In the genomic region with DNA sequence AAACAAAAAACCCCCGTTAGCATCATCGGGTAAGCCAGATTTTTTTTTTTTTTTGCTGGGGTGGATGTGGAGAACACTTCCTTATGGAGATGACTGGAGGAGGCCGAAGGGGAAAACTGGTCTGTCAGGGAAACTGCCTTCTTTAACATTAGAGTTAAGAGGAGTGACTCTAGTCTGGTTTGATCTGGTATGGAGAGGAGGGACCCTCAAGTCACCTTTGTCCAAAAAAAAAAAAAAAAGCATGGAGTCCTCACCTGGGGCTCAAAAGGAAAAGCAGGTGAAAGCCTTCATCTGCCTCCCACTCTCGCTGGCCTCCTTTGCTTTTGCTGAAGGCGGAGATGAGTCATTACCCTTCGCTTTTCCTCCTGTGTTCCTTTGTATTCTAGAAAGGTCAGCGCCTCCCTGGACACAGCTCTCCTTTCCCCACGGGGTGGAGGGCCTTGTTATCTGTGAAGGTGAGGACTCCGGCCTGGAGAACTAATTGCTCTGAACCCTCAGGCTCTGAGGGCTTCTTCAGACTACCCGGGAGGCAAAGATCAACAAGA, we compare ENCODE assay signal across 29 mouse cellular contexts. TPM values are rescaled to one million over a fixed set of nuclear protein-coding genes. Genes with fewer than 3 reads are reported as not detected.
DNase-seq lines count a peak whose midpoint lies in the region; ATAC-seq and TF ChIP-seq lines count a peak whose summit lies in the region.
"Had no signal": no experiment of that assay in that cellular context is flagged by ENCODE, and none has a peak within 500 bp of the region (broad histone marks: within the 10 kb centered on the region; RNA-seq: fewer than 3 reads in every experiment).

No protein-coding gene starts in this region.

- no peaks in the 10 kb centered on the region for H3K79me2 ChIP-seq in MEL (ENCODE audit: control insufficient read depth, insufficient read depth, low read length, poor library complexity)

- H3K9me3 ChIP-seq in ES-Bruce4 (replicated peaks; ENCODE audit: control insufficient read depth, insufficient read depth, low read length, poor library complexity, severe bottlenecking) (0 out of 2 replicates have a peak, but pooled peaks cover 8% of the 10 kb centered on the region), MEL (replicated peaks; ENCODE audit: insufficient read depth, low read length) (no peaks in the 10 kb centered on the region)
- no peaks in the 10 kb centered on the region for H3K9me3 ChIP-seq in intestine, embryonic 16.5 days (ENCODE audit: control insufficient read depth, low read length)
- H3K9me3 ChIP-seq in stomach, postnatal 0 days (ENCODE audit: control insufficient read depth, low read length) = no peaks in the 10 kb centered on the region
- H3K9me3 ChIP-seq: embryonic facial prominence, embryonic 13.5 days; hindbrain, embryonic 10.5 days; hindbrain, embryonic 15.5 days; limb, embryonic 13.5 days; lung, embryonic 15.5 days; midbrain, embryonic 13.5 days had no signal

- DNase-seq in MEL (ENCODE audit: low read depth, low spot score) = no peak
- peak; percentile 28 for DNase-seq in stomach, postnatal 0 days (ENCODE audit: low spot score)
- no peak for DNase-seq in lung, postnatal 25 days (ENCODE audit: low spot score)
- DNase-seq: adrenal gland, postnatal 10 days; cerebellum, adult 11 months; cerebellum, adult 9-10 months; gastrocnemius, adult 2 months; heart, postnatal 10 days; kidney, adult 11 months; kidney, postnatal 25 days; lung, postnatal 4 days; right cerebral cortex, postnatal 25 days had no signal

- no peak overlapping the region for H3K4me2 ChIP-seq in intestine, embryonic 16.5 days (ENCODE audit: low read depth, low read length)
- no peak overlapping the region for H3K4me2 ChIP-seq in stomach, postnatal 0 days (replicated peaks; ENCODE audit: low read depth)
- H3K4me2 ChIP-seq: embryonic facial prominence, embryonic 13.5 days; heart, embryonic 13.5 days; hindbrain, embryonic 15.5 days; limb, embryonic 13.5 days; liver, embryonic 11.5 days; lung, embryonic 15.5 days; midbrain, embryonic 13.5 days had no signal

- TF ChIP-seq RAD21 in MEL (IDR thresholded peaks at IDR 0.05; ENCODE audit: low read depth, low read length) = no peak

- H3K27me3 ChIP-seq in ES-Bruce4 (ENCODE audit: control insufficient read depth, insufficient read depth, low read length, poor library complexity, severe bottlenecking) (no peaks in the 10 kb centered on the region), MEL (ENCODE audit: control insufficient read depth in 1 of 2, insufficient read depth in 2 of 2, low read length in 2 of 2) (no peaks in the 10 kb centered on the region)
- H3K27me3 ChIP-seq in intestine, embryonic 16.5 days (replicated peaks; ENCODE audit: control insufficient read depth, insufficient read depth, low read length) = no peaks in the 10 kb centered on the region; the same call in 1 of the 2 replicates
- no peaks in the 10 kb centered on the region for H3K27me3 ChIP-seq in stomach, postnatal 0 days (ENCODE audit: control insufficient read depth, insufficient read depth, low read length)
- H3K27me3 ChIP-seq: embryonic facial prominence, embryonic 13.5 days; heart, embryonic 13.5 days; hindbrain, embryonic 15.5 days; limb, embryonic 13.5 days; lung, embryonic 15.5 days had no signal

- H3K9ac ChIP-seq in ES-Bruce4 (ENCODE audit: low read depth, poor library complexity, severe bottlenecking) (no peak overlapping the region), MEL (ENCODE audit: control insufficient read depth, low read depth, low read length, poor library complexity, severe bottlenecking) (no peak overlapping the region)
- H3K9ac ChIP-seq in intestine, embryonic 16.5 days (ENCODE audit: low read depth, low read length) = no peak overlapping the region
- H3K9ac ChIP-seq in stomach, postnatal 0 days (ENCODE audit: low read length) = no peak overlapping the region
- H3K9ac ChIP-seq: embryonic facial prominence, embryonic 13.5 days; heart, embryonic 13.5 days; hindbrain, embryonic 15.5 days; limb, embryonic 13.5 days; lung, embryonic 15.5 days; midbrain, embryonic 13.5 days had no signal

- 0 out of 2 replicates have a peak, but pooled peaks cover 4% of the 10 kb centered on the region for H3K36me3 ChIP-seq in ES-Bruce4 (ENCODE audit: control insufficient read depth, insufficient read depth, low read length, poor library complexity, severe bottlenecking)
- peaks cover 0 to 2% of the 10 kb centered on the region in 2 experiments; a peak in 2 of 4 replicates for H3K36me3 ChIP-seq in MEL (ENCODE audit: control insufficient read depth in 1 of 2, insufficient read depth in 2 of 2, low read length in 2 of 2)
- no peaks in the 10 kb centered on the region for H3K36me3 ChIP-seq in intestine, embryonic 16.5 days (ENCODE audit: control insufficient read depth, insufficient read depth, low read length)
- H3K36me3 ChIP-seq in stomach, postnatal 0 days (ENCODE audit: control insufficient read depth, insufficient read depth, low read length) = no peaks in the 10 kb centered on the region
- H3K36me3 ChIP-seq: heart, embryonic 13.5 days; hindbrain, embryonic 15.5 days; limb, embryonic 13.5 days; lung, embryonic 15.5 days had no signal

- TF ChIP-seq CTCF in ES-Bruce4 (IDR thresholded peaks at IDR 0.05; ENCODE audit: low read depth, low read length) (no peak), MEL (IDR thresholded peaks at IDR 0.05 in 2 of 3, conservative IDR thresholded peaks at IDR 0.05 in 1 of 3; ENCODE audit: control insufficient read depth in 1 of 3, insufficient read depth in 1 of 3, low read depth in 2 of 3, low read length in 3 of 3, poor library complexity in 1 of 3, severe bottlenecking in 1 of 3) (no peak)
- no peak for TF ChIP-seq CTCF in stomach, postnatal 0 days (IDR thresholded peaks at IDR 0.05; ENCODE audit: low read depth)

- peak; percentile 69 for ATAC-seq in intestine, embryonic 16.5 days
- ATAC-seq in stomach, postnatal 0 days (ENCODE audit: low FRiP score, low TSS enrichment) = peak; percentile 43; the same call in 1 of the 2 replicates
- no peak for ATAC-seq in erythroid progenitor cell, adult 5-6 weeks (replicated peaks; ENCODE audit: low FRiP score, poor library complexity, severe bottlenecking)
- ATAC-seq in inflammation-experienced regulatory T-cells, adult 6 months = no peak
- ATAC-seq: activated CD4-positive, CD25-positive, alpha-beta regulatory T cell, adult 4 months; CD4-positive, CD25-positive, alpha-beta regulatory T cell, adult 4 months; forebrain, embryonic 16.5 days; midbrain, embryonic 13.5 days had no signal

- H3K4me3 ChIP-seq in ES-Bruce4 (ENCODE audit: low read depth, low read length) (no peak overlapping the region), MEL (ENCODE audit: control insufficient read depth in 1 of 2, insufficient read depth in 1 of 2, low read depth in 2 of 2, low read length in 2 of 2) (no peak overlapping the region)
- H3K4me3 ChIP-seq in intestine, embryonic 16.5 days (ENCODE audit: low read length) = no peak overlapping the region
- no peak overlapping the region for H3K4me3 ChIP-seq in stomach, postnatal 0 days (ENCODE audit: low read depth, low read length)
- H3K4me3 ChIP-seq: embryonic facial prominence, embryonic 13.5 days; gastrocnemius, adult 2 months; heart, embryonic 13.5 days; hindbrain, embryonic 10.5 days; hindbrain, embryonic 15.5 days; left cerebral cortex, adult 2 months; limb, embryonic 13.5 days; lung, embryonic 15.5 days; megakaryocyte, embryonic 14.5 days; midbrain, embryonic 13.5 days had no signal

- TF ChIP-seq POLR2A in ES-Bruce4 (IDR thresholded peaks at IDR 0.05; ENCODE audit: insufficient read depth, low read length) = no peak
- TF ChIP-seq POLR2A in MEL (IDR thresholded peaks at IDR 0.05; ENCODE audit: control insufficient read depth in 1 of 2, insufficient read depth in 1 of 2, low read depth in 1 of 2, low read length in 2 of 2, poor library complexity in 1 of 2) = no peak

- peak overlapping the region; percentile 90 for H3K27ac ChIP-seq in ES-Bruce4 (ENCODE audit: insufficient read depth, low read length)
- H3K27ac ChIP-seq in MEL (ENCODE audit: control insufficient read depth, low read depth, low read length) = no peak overlapping the region
- H3K27ac ChIP-seq in intestine, embryonic 16.5 days (ENCODE audit: low read length) = no peak overlapping the region
- H3K27ac ChIP-seq in stomach, postnatal 0 days (replicated peaks) = no peak overlapping the region
- H3K27ac ChIP-seq: embryonic facial prominence, embryonic 13.5 days; gastrocnemius, adult 2 months; heart, embryonic 13.5 days; hindbrain, embryonic 10.5 days; hindbrain, embryonic 15.5 days; left cerebral cortex, adult 2 months; limb, embryonic 13.5 days; lung, embryonic 15.5 days; midbrain, embryonic 13.5 days had no signal

- H3K4me1 ChIP-seq in ES-Bruce4 (ENCODE audit: control insufficient read depth, insufficient read depth, low read length) = peaks cover 2% of the 10 kb centered on the region
- H3K4me1 ChIP-seq in MEL (ENCODE audit: control insufficient read depth in 1 of 2, insufficient read depth in 2 of 2, low read length in 2 of 2) = 0 out of 4 replicates have a peak, but pooled peaks cover 0 to 2% of the 10 kb centered on the region in 2 experiments
- H3K4me1 ChIP-seq in intestine, embryonic 16.5 days (ENCODE audit: control insufficient read depth, insufficient read depth, low read length) = peaks cover 5% of the 10 kb centered on the region; the same call in 1 of the 2 replicates
- no peaks in the 10 kb centered on the region for H3K4me1 ChIP-seq in stomach, postnatal 0 days (replicated peaks; ENCODE audit: control insufficient read depth, insufficient read depth)
- H3K4me1 ChIP-seq: embryonic facial prominence, embryonic 13.5 days; heart, embryonic 13.5 days; hindbrain, embryonic 10.5 days; hindbrain, embryonic 15.5 days; limb, embryonic 13.5 days; lung, embryonic 15.5 days; megakaryocyte, embryonic 14.5 days; midbrain, embryonic 13.5 days had no signal

- peak; percentile 99 for TF ChIP-seq EP300 in ES-Bruce4 (IDR thresholded peaks at IDR 0.05; ENCODE audit: insufficient read depth, low read depth, low read length)
- TF ChIP-seq EP300 in MEL (IDR thresholded peaks at IDR 0.05; ENCODE audit: low read depth in 1 of 2, low read length in 2 of 2) = no peak
- TF ChIP-seq EP300 in stomach, postnatal 0 days (optimal IDR thresholded peaks at IDR 0.05) = no peak

- 57% methylated on average over 10 of the region's 10 CpGs for WGBS in intestine, embryonic 16.5 days
- WGBS in stomach, postnatal 0 days = 53% methylated on average over 10 of the region's 10 CpGs

RNA-seq across cellular contexts. Expression of a gene that starts 11.8 kb away (rescaled TPM):
- polyA plus RNA-seq in ES-Bruce4 (2011; ENCODE audit: insufficient read depth, insufficient read length, low read depth, missing spikeins) (218 and 227 TPM in 2 replicates), MEL (2012; ENCODE audit: insufficient read depth in 1 of 2, insufficient read length in 2 of 2, low read depth in 1 of 2, low replicate concordance in 2 of 2, missing spikeins in 1 of 2) (10 to 100 TPM in 1 of 2 experiments, not detected in 1; 29.5 TPM)
- total RNA-seq in MEL (2012; rRNA removed) = 9.1 and 10.9 TPM in 2 replicates
- 43.0 and 43.5 TPM in 2 replicates for polyA plus RNA-seq in intestine, embryonic 16.5 days (2015; fragmentation: Nextera tagmentation; extraction: Ambion mirVana)
- polyA plus RNA-seq in stomach, postnatal 0 days (2015; fragmentation: Nextera tagmentation; extraction: Ambion mirVana) = 34.7 and 35.6 TPM in 2 replicates
- total RNA-seq in erythroid progenitor cell, adult 5-6 weeks (2015; ENCODE audit: low replicate concordance) = 17.6 and 34.6 TPM in 2 replicates
- 1.8 and 4.2 TPM in 2 replicates for total RNA-seq in erythroid progenitor cell, adult 5-6 weeks (2017; ENCODE audit: low replicate concordance)
- 10 to 100 TPM; 44.9 to 73.0 (median 47.1) TPM for polyA plus RNA-seq in inflammation-experienced regulatory T-cells, adult 6 months (2017; shearing (Covaris generic))

Comparison
In these comparisons a context has a peak if more than half of its experiments do, and no peak if none do; other contexts are left out.
1. ATAC-seq: peak in intestine, embryonic 16.5 days (single experiment) and stomach, postnatal 0 days (single experiment); none in erythroid progenitor cell, adult 5-6 weeks (single experiment) and inflammation-experienced regulatory T-cells, adult 6 months (single experiment).